In genomic region chr11:85941785-85942570, GRCm38 (mm10) we compare ENCODE assay signal across 8 mouse cellular contexts. TPM values are rescaled to one million over a fixed set of nuclear protein-coding genes. Genes with fewer than 3 reads are reported as not detected.
DNase-seq lines count a peak whose midpoint lies in the region; ATAC-seq and TF ChIP-seq lines count a peak whose summit lies in the region.

No protein-coding gene starts in this region.

- 36% methylated on average over 7 of the region's 7 CpGs for WGBS in hindbrain, embryonic 12.5 days
- 38% methylated on average over 7 of the region's 7 CpGs for WGBS in hindbrain, embryonic 16.5 days
- 34% methylated on average over 7 of the region's 7 CpGs for WGBS in liver, postnatal 0 days (ENCODE audit: insufficient replicate concordance)

- H3K9me3 ChIP-seq in hindbrain, embryonic 12.5 days (replicated peaks) = no peaks in the 10 kb centered on the region
- no peaks in the 10 kb centered on the region for H3K9me3 ChIP-seq in hindbrain, embryonic 16.5 days (ENCODE audit: control insufficient read depth, low read length)
- H3K9me3 ChIP-seq in liver, postnatal 0 days (ENCODE audit: low read length) = no peaks in the 10 kb centered on the region

- no peak overlapping the region for H3K4me2 ChIP-seq in hindbrain, embryonic 12.5 days (replicated peaks)
- no peak overlapping the region for H3K4me2 ChIP-seq in hindbrain, embryonic 16.5 days (ENCODE audit: low read length)
- H3K4me2 ChIP-seq in liver, postnatal 0 days (ENCODE audit: low read depth, low read length) = no peak overlapping the region

- no peak overlapping the region for H3K9ac ChIP-seq in hindbrain, embryonic 12.5 days
- no peak overlapping the region for H3K9ac ChIP-seq in hindbrain, embryonic 16.5 days (ENCODE audit: low read depth, low read length)
- no peak overlapping the region for H3K9ac ChIP-seq in liver, postnatal 0 days (replicated peaks)

- H3K36me3 ChIP-seq in hindbrain, embryonic 12.5 days = no peaks in the 10 kb centered on the region
- no peaks in the 10 kb centered on the region for H3K36me3 ChIP-seq in hindbrain, embryonic 16.5 days (ENCODE audit: control insufficient read depth, insufficient read depth, low read length)
- no peaks in the 10 kb centered on the region for H3K36me3 ChIP-seq in liver, postnatal 0 days (replicated peaks; ENCODE audit: insufficient read depth, low read length)

- peak; percentile 16 to 39 for DNase-seq in adrenal gland, postnatal 36 days
- DNase-seq in gastrocnemius, postnatal 10 days = peak; percentile 51
- DNase-seq in liver, postnatal 0 days = peak; percentile 18
- DNase-seq in frontal cortex, postnatal 36 days (ENCODE audit: low spot score in 2 of 2) = no peak
- no peak for DNase-seq in urinary bladder, postnatal 10 days (ENCODE audit: low spot score)
- DNase-seq in right cerebral cortex, postnatal 36 days (ENCODE audit: low spot score in 2 of 2) = no peak

- peak overlapping the region; percentile 13 for H3K27ac ChIP-seq in hindbrain, embryonic 12.5 days
- H3K27ac ChIP-seq in hindbrain, embryonic 16.5 days (ENCODE audit: low read depth, low read length) = no peak overlapping the region
- H3K27ac ChIP-seq in liver, postnatal 0 days (ENCODE audit: low read depth) = peak overlapping the region; percentile 53; the same call in 1 of the 2 replicates

- H3K4me1 ChIP-seq in hindbrain, embryonic 12.5 days = no peaks in the 10 kb centered on the region
- no peaks in the 10 kb centered on the region for H3K4me1 ChIP-seq in hindbrain, embryonic 16.5 days (ENCODE audit: control insufficient read depth, insufficient read depth, low read depth, low read length)
- no peaks in the 10 kb centered on the region for H3K4me1 ChIP-seq in liver, postnatal 0 days (ENCODE audit: insufficient read depth)

- no peak overlapping the region for H3K4me3 ChIP-seq in hindbrain, embryonic 12.5 days
- no peak overlapping the region for H3K4me3 ChIP-seq in hindbrain, embryonic 16.5 days (ENCODE audit: low read length)
- H3K4me3 ChIP-seq in liver, postnatal 0 days (ENCODE audit: low read depth, low read length) = no peak overlapping the region

- no peak for TF ChIP-seq EP300 in liver, postnatal 0 days (IDR thresholded peaks at IDR 0.05; ENCODE audit: low read depth)

- H3K27me3 ChIP-seq in hindbrain, embryonic 12.5 days = no peaks in the 10 kb centered on the region
- H3K27me3 ChIP-seq in hindbrain, embryonic 16.5 days (replicated peaks; ENCODE audit: control insufficient read depth, insufficient read depth, low read length) = no peaks in the 10 kb centered on the region
- 0 out of 2 replicates have a peak, but pooled peaks cover 3% of the 10 kb centered on the region for H3K27me3 ChIP-seq in liver, postnatal 0 days (ENCODE audit: insufficient read depth, low read length)

- ATAC-seq in hindbrain, embryonic 12.5 days (ENCODE audit: low FRiP score) = no peak
- ATAC-seq in hindbrain, embryonic 16.5 days = no peak
- peak; percentile 17; the same call in 1 of the 2 replicates for ATAC-seq in liver, postnatal 0 days

- TF ChIP-seq CTCF in liver, postnatal 0 days (IDR thresholded peaks at IDR 0.05; ENCODE audit: low read depth) = no peak

RNA-seq across cellular contexts. Expression of gene Tbx4, which starts 55.8 kb away (rescaled TPM):
- polyA plus RNA-seq in hindbrain, embryonic 12.5 days (2016; fragmentation: Nextera tagmentation; extraction: Ambion mirVana) = 0.57 and 0.94 TPM in 2 replicates
- polyA plus RNA-seq in hindbrain, embryonic 16.5 days (2015; fragmentation: Nextera tagmentation; extraction: Ambion mirVana) = 0.40 TPM in 2 replicates
- total RNA-seq in adrenal gland, postnatal 36 days (2021) = not detected
- 1 to 10 TPM; 3.0 to 4.4 TPM for total RNA-seq in gastrocnemius, postnatal 10 days (2021)
- polyA plus RNA-seq in liver, postnatal 0 days (2015; fragmentation: Nextera tagmentation; extraction: Ambion mirVana) = not detected in 2 replicates

Comparison
In these comparisons a context has a peak if more than half of its experiments do, and no peak if none do; other contexts are left out.
1. DNase-seq: peak in adrenal gland, postnatal 36 days (2 of 2), gastrocnemius, postnatal 10 days (single experiment) and liver, postnatal 0 days (single experiment); none in frontal cortex, postnatal 36 days (0 of 2), urinary bladder, postnatal 10 days (single experiment) and right cerebral cortex, postnatal 36 days (0 of 2).